Mouse (Mus musculus) megakaryocyte progenitor cell, adult 5-6 weeks (primary cell): ENCODE measurements at regions not wholly inside any gene's neighbourhood (a gene's known extent, or its start where the extent isn't known, plus 50 kb on each side); places are given as distances from the start of the nearest gene placed in this dataset.

Experiments used
- ATAC-seq: replicated peaks from 2 replicates; pipeline ENCODE4 v1.8.0; 2016; ENCODE audit warnings: mild to moderate bottlenecking, moderate TSS enrichment, inconsistent platforms; ENCODE audit not compliant: poor library complexity

DNA sequence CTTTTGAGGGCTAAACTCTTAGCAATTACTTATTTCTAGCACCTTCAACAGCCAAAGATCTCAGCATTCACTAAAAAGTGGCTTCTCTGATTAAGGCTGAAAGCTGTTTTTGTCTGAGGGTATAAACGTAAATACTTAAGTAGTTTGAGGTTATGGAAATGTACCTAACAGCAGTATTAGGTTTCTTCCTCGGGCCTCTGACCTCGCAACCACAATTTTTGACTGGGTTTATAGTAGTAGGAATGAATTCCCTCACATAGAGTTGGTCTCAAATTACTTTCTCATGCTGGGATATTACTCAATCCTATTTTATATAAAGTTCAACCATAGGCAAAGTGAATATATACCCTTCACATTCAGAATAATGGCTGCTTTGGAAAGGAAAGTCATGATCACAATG lies 310.5 kb upstream of the Paip1 start:
- ATAC-seq, result no peak

DNA sequence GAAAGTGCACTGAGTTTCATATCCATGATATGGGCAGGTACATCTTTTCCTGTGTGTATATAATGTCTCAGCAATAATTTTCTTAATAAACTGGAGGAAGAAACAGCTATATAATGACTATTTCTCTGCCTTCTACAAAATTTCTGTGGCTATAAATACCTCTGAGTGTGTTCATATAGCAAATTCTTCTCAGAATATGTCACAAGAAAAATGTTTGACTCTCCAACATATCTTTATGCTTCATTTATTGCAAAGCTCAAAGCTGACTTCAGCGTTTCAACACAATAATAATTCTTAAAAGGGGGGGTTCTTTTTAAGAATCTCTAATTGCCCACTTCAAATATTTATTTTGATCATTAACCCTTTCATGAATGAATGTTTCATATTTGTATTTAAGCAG lies 310.0 kb upstream of the Paip1 start:
- no peak for ATAC-seq

DNA sequence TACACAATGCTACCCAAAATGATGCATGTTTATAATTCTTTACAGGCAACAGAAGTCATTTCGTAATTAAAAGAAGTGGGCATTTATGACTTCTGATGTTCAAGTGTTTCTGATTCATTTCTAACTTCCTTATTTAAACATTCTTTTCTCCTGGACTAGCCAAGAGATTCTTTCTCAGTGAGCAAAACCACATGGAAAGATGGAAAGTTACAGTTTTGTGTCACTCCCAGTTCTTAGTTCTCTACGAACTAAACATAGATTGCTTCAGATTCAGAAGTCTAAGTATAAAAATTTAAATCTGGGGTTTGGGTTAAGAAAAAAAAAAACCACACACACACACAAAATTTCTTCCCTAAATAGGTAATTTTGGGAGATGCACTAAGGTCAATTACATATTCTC lies 288.0 kb upstream of the Paip1 start:
- ATAC-seq, result no peak

DNA sequence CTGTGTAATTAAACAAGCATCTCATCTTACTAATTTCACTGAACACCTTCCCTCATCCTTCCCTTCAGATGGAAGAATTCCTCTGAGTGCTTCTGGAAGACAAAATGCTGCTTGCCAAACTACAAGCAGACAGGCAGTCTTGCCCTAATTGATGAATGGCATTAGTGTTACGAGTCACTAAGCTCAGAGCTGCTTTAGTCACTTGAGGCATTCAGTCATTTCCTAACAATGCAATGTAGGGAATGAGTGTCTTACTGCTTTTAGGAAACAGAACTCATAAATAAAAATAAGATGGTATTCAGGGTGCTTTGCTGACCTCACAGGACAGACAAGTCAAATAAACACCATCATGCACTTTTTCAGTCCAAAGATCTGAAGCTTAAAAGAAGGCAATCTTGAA lies 285.1 kb upstream of the Paip1 start:
- no peak for ATAC-seq

DNA sequence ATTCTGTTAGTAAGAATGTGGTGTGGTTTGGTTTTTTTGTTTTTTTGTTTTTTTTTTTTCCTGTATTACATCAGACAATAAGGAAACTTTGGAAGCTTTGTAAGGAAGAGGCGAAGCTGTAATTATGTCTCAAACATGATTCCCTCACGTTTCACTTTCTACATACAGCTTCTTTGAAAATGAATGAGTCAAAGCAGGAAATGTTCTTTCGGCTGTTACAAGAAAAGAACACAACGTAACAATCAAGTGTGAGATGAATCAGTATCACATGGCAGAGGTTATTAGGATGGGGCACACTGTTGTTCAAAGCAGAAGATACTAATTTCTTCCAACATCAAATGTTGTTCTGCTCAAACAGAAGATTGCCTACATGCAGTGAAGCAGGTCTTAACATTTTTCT lies 282.7 kb upstream of the Paip1 start:
- no peak for ATAC-seq

DNA sequence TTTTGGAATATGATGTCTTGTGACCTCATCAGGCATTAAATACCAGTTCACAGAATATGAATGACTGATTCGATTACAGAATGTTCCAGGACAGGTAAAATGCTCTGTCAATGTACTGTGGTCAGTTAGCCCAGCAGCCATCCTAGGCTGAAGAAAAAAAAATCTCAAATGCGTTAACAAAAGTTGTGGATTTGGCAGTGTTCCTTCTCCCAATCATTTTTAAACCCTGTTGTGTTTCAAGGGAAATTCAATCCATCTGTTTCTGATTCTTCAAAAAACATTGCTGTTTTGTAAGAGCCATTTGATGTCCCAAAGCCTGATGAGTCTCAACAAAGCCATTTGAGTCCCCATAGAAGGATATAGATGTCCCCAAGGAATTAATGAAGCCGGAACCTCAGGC lies 280.7 kb upstream of the Paip1 start:
- ATAC-seq, result no peak

DNA sequence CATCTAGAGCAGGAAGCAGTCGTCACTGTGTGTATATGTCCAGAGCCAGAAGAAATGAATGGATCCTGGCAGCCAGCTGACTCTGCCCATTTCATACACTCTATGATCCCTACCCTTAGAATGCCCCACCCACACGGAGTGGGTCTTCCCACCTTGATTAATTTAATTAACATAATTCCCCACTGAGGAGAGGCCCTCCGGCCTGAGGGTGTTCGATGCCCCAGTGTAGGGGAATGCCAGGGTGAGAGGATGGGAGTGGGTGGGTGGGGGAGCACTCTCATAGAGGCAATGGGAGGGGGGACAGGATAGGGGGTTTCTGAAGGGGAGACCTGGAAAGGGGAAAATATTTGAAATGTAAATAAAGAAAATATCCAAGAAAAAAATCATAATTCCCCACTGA lies 279.3 kb upstream of the Paip1 start:
- ATAC-seq, result no peak

DNA sequence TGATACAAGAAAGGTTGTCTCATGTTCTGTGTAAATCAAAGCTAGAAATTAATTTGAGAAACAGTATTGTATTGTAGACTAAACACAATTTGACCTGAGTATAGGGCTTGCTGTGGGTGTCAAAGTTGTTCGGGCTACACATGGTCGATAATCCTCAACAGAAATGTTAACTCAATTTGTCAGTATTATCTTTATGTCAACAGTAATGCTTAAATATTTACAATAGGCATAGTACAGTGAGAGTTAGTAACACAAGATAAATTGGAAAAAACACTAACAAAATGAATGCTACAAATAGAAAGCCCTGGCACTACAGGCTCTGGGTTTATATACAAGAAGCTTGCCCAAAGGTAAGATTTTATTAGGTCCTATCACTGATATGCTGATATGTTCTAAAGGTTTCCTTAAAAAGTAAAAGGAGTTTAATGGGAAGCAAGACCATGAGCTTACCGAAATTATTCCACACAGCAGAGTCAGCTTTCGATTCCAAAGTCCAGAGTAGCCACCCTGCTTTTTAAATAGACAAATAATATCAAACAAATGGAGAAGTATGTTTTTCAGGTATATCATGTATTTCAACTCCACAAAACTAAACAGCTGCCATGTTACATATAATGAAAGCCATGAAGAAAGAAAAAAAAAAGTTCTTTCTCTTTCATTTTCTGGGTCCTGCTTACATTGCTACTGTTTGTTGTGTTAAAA lies 277.4 kb upstream of the Paip1 start:
- ATAC-seq, result no peak

DNA sequence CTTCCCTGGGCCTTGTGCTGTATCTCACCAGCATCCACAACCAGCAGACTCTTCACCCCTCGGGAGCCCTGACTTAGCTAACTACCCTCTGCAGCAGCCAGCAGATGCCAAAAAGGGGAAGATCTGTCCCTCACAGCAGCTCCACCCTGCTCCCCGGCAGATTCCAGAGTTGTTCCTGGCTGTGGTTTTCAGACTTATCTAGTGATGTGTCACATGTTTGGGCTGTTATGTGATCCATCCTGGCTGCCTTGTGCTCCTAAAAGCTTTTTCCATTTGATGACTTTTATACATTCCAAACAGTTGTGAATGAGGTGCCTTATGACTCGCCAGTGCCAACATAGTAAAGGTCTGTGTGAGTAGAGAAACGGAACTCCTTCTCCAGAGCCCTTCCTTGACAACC lies 250.6 kb upstream of the Paip1 start:
- 0 out of 2 replicates have a peak, but pooled peaks have one; percentile 37 for ATAC-seq

DNA sequence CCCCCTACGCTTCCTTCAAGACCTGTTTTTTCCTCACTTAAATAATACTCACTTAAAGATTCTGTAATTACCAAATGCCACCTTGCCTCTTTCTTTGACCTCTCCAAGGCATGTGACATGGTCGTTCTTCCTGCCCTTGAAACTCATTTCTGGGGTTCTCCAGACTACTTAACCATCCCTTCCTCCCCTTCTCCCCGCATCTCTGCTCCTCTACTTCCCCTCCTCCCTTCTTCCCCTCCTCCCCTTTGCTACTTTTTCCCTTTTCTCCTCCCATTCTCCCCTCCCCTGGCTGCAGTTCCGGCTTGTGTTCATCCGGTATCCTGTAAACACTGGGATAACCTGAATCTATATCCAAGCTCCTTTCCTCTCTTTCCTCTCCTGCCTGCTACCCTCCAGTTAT lies 250.2 kb upstream of the Paip1 start:
- ATAC-seq, result no peak

DNA sequence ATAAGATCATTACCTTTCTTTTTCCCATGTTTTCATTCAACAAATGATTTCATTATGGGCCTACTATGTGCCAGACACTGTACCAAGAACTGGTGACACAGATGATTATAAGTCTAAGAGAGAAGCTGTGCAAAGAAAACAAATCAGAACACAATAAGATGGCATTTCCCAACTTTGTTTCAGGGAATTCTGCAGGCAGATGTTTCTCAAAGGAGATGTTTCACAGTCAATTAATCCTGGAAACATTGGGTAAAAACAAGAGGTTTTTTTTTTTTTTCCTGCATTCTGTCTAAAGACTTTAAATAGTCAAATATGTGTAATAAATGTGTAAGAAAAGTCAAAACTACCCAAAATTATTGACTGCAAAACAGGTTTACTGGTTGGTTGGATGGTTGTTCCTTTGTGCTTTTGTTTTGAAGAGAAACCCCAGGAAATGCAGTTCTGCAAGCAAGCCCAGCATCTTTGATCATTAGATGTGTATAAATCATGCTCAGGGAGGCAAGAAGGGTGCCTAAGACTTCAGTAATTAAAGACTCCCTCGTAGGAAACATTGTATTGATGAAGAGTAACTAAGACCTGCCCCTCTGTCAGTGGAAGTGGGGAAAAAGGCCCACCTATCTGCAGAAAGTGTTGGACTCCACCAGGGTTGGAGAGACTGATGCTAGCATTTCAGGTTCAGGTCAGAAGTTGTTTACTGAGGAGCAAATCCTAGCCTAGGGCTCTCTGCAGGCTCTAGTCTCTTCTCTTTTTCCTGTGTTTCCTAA lies 249.1 kb upstream of the Paip1 start:
- no peak for ATAC-seq

DNA sequence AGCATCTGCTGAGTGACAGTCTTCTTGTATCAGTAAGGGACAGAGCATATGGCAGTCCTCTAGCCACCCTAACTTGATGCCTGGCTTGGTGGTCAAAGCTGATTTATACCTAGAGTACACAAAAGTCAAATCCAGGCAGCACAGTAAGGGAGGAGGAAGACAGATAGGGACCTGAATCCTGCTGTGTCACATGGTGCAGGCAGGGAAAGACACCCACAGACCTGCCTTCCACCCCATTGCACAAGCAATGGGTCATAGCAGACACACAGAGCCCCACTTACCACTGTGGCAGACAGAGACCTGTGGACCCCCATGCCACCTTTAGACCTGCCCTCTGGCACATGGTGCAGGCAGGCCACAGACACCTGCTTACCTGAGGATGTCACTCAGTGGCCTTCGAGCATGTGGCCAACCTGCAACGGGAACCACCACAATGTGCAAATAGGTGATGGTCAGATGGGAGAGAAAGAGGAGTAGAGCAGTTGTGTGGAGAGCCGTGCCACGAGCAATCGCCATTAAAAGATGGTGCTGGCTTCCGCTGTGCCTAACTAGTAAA lies 244.0 kb upstream of the Paip1 start:
- ATAC-seq, result no peak

DNA sequence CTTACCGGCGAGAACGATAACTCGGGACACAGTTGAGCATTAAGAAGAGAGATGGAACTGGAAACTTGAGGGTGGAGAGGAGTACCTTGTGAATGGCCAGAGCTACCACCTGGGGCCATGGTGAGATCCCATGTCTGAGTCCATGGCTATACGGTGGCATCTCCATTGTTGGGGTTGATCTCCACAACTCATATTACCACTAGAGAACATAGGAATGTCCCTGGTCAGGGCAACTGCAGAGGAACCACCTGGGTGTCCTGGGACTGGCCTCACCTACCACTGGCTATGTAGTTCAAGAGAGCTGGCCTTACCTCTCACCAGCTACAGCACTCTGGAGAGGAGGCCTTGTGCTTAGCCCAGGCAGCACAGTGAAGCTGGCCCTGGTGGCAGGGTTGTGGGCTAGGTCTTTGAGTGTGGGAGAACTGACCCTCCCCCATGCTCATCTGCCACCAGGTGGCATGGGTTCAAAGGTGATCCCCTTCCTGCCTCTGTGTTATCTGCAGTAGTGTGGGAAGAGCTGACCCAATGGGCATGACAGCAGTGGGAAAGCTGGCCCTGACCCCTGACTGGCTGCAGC lies 242.7 kb upstream of the Paip1 start:
- ATAC-seq, result no peak

DNA sequence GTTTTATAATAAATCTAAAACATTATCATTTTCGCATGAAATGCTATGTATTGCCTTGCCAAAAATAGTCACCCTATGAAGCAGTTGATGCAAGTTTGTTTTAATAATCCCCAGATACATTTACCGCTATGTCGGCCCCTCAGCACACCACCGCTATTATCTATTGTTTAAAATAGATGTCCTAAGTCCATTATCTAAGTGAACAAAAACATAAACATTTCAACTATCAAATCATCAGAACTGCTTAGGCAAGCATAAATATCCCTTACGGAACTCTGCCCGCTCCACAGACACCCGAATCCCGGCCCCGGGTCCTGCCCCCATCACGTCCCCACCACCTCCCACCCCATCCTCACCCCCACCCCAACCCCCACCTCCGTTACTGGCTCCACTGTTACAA lies 196.8 kb upstream of the Paip1 start:
- ATAC-seq, result no peak

DNA sequence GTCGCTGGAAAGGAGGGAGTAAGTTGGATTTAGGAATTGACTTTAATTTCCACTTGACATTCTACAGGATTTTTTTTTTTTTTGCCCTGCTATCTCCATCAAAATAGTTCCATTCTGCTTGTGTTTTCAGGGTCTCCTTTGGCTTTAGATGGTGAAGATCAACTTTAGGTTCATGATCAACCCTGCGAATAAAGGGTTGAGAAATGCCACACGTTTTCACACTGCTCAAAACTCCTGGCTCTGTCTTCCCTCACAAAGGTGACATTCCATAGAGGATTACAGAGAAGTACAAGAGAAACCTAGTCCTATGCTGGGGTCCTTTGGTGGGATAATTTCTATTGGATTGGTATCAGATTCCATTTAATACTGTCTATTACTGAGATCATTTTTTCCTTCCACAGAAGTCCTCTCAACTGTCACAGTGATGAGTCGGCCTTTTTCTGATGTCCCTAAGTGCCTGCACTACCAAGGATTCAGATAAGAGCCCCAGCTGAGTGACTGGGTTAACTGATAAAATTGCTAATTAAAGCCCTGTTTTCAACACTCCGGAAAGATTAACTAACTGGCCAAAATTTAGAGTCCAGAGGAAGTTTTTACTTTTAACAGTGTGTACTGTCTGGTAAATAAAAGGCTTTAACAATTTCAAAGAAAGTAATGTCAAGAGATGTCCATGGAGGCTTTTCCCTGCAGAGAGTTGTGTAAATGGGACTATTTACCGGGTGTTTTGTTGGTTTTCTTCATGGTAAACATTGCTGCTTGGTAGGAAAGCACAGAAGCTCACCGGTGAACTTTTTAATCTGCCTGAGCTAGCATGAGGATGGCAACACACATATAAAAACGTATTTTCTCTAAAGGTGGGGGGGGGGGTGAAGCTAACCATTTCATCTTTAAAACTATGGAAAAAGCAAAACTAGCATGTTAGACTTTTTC lies 196.0 kb upstream of the Paip1 start:
- ATAC-seq, result peak; percentile 96

DNA sequence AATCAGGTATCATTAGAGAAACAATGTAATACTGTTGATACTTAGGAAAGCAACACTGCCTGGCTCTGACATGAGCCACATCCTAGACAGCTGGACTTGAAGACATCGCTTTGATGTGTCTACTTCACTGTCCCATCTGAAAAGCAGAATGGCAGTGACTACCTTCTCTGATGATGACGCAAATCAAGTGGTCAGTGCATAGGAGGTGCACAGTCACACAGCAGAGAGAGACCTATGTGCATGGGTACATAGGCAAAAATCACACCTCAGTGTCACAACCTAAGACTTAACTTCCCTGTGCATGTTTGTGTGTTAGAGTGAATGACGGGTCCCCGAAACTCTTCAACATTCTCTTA lies 195.4 kb upstream of the Paip1 start:
- peak; percentile 10; the same call in 1 of the 2 replicates for ATAC-seq

DNA sequence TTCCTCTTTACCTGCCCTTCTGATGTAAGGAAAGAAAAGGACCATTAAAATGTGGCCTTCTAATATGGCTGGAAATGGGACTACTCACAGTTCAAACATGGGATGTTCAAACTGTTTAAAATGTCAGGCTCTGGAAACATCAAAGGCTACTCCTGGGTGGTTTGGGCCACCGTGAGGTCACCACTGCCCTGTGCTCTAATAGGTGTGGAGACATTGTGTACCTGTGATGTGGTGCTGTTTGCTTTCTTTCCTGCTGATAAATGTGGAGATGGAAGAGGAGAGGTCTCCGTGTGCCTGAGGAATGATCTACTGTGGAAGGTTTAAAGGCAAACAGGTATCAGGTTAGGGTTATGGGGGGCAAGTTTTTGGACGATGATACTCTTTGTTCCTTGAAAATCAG lies 194.5 kb upstream of the Paip1 start:
- ATAC-seq, result no peak

DNA sequence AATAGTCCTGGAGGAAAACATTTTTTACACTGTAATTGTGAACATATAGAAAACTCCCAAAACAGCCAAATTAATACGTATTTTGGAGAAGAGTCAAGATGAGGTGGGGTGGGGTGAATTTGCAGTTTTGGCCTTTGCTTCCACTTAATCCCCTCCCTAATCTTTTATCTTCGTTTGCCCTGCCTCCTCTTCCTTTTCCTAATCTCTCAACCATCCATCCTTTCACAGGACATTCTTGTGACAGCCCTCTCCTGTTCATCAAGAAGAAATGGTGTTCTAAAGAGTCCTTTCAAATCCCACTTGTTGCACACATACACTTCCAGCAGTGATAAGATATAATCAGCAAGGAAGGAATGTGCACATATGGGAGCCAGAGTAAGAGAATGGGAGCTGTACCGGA lies 186.0 kb upstream of the Paip1 start:
- no peak for ATAC-seq

DNA sequence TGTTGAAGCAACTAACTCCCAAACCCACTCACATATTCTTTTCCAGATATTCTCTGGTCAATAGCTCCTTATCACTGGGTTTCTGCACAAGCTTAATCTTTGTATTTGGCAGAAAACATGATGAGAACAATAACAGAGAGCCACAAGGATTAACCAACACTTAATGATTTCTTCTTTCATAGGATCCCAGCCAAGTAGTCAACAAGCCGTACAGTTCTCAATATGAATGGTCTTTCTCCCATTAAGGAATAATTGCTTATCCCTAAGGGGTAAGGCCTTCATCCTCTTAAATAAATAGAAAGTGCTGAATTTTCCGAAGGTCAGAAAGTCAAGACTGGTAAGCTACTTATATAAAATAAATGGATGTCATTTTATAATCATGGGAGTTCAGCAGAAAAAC lies 181.3 kb upstream of the Paip1 start:
- no peak for ATAC-seq

DNA sequence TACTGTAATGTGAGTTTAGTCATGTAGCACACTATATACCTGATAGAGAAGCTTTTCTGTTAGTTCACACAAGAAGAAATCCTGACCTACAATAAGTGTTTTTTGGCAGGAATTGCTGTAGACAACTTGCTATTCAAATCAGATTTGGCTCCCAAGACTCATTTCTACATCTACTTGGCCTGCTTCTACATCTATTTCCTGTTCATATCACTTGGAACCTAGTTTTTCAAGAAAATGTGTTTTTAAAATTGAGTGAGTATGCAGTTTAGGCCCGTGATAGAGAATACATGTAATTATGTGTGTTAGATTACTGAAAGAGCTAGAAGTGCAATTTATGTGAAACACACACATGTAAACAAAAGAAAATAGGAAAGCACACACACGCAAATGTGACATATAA lies 176.4 kb upstream of the Paip1 start:
- ATAC-seq, result no peak

DNA sequence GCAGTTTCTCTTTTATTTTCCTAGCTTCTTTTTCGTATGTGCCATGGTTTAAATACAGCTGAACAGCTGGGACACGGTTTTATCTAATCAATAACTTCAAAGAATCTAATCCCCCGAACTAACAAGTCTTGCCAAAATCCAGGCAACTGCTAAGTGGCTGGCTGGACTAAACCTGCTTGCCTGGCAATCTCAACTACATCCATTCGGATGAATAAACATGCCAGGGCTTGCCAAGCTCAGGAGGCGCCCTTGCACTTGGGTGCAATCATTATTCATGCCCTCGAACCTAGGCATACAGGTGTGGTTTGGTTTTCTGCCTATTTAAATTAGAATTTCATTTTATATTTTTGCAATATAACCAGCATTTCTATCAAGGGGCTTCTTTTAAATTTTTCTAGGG lies 172.1 kb upstream of the Paip1 start:
- ATAC-seq, result no peak
